Mouse (Mus musculus) bone marrow macrophage, adult 2 months (primary cell): ENCODE measurements around the gene Gm12789.
"Not testable (repeated sequence)": the region's sequence is repeated elsewhere in the genome, so short reads cannot be mapped to it uniquely, and the experiment has no call there.

Source experiments
- CTCF ChIP-seq: IDR thresholded peaks from 2 replicates; pipeline ENCODE4 v1.5.1; 2012; ENCODE audit warnings: low read depth, mild to moderate bottlenecking, low read length, moderate library complexity
- POLR2A ChIP-seq: IDR thresholded peaks from 2 replicates; pipeline ENCODE4 v1.6.1; 2012; ENCODE audit warnings: mild to moderate bottlenecking, low read depth, low read length, borderline replicate concordance

DNA sequence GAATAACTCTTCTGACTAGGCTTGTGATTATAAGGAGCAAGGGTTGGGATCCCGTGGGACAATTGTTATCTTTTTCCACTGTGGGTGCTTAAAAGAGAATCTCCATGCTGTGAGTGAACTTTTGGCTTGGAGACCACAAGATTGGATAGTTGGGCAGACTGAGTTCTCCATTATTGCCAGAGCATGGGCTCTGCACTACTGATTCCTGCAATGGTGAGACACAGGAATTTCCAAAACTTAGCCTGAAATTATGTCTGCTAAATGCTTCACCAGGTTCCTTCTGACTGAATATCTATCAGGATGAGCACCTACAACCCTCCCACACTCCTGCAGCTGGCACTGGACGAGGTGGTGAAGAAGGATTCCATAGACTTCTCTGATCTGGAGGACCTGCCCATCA lies 46.3 kb upstream of the Gm12789 start, which contains the start of gene Gm12794:
- not testable (repeated sequence) for TF ChIP-seq POLR2A, CTCF
